Mouse (Mus musculus): ENCODE results near the gene Gclc. TPM values are rescaled to one million over a fixed set of nuclear protein-coding genes. Genes with fewer than 3 reads are reported as not detected.

Gclc gene
- polyA plus RNA-seq, 1 experiment from 2014 or later, result 12.3 TPM

GRCm38 (mm10) chr9:77751091-77751521, 3.2 kb upstream of the Gclc start:
- Histone ChIP-seq H3K36me3 (ENCODE audit: control insufficient read depth, insufficient read depth, low read length) (no peaks in the 10 kb centered on the region), H3K27me3 (ENCODE audit: control insufficient read depth, insufficient read depth, low read length) (no peaks in the 10 kb centered on the region), H3K4me1 (ENCODE audit: control insufficient read depth, insufficient read depth, low read length) (no peaks in the 10 kb centered on the region; the same call in 1 of the 2 replicates), H3K9ac (ENCODE audit: low read depth, low read length) (peak overlapping the region; percentile 78), H3K9me3 (replicated peaks; ENCODE audit: control insufficient read depth, low read length) (no peaks in the 10 kb centered on the region), H3K4me2 (peak overlapping the region; percentile 70), H3K4me3 (ENCODE audit: low read depth, low read length) (peak overlapping the region; percentile 66), H3K27ac (ENCODE audit: low read depth, low read length) (peak overlapping the region; percentile 86)
- no peak; the same call in 1 of the 2 replicates for ATAC-seq (replicated peaks; ENCODE audit: insufficient number of reproducible peaks, low FRiP score, low TSS enrichment)
- under 1% methylated on average over 12 of the region's 12 CpGs for WGBS (ENCODE audit: insufficient replicate concordance)

- under 1% methylated on average over 49 of the region's 57 CpGs for WGBS (ENCODE audit: insufficient replicate concordance)
- Histone ChIP-seq H3K27ac (ENCODE audit: low read depth, low read length) (peak overlapping the region; percentile 88), H3K4me3 (ENCODE audit: low read depth, low read length) (peak overlapping the region; percentile 83), H3K27me3 (ENCODE audit: control insufficient read depth, insufficient read depth, low read length) (no peaks in the 10 kb centered on the region), H3K9me3 (replicated peaks; ENCODE audit: control insufficient read depth, low read length) (no peaks in the 10 kb centered on the region), H3K9ac (ENCODE audit: low read depth, low read length) (peak overlapping the region; percentile 80), H3K4me1 (ENCODE audit: control insufficient read depth, insufficient read depth, low read length) (peaks cover 3% of the 10 kb centered on the region; the same call in 1 of the 2 replicates), H3K4me2 (peak overlapping the region; percentile 82), H3K36me3 (ENCODE audit: control insufficient read depth, insufficient read depth, low read length) (no peaks in the 10 kb centered on the region)
- peak; percentile 77 for ATAC-seq (replicated peaks; ENCODE audit: insufficient number of reproducible peaks, low FRiP score, low TSS enrichment)
Measured at GRCm38 (mm10) chr9:77754728-77755402, 530 bp downstream of the Gclc start.

GRCm38 (mm10) chr9:77755403-77755784, 1.1 kb downstream of the Gclc start:
- WGBS (ENCODE audit: insufficient replicate concordance), result 21% methylated on average over 9 of the region's 9 CpGs

GRCm38 (mm10) chr9:77756076-77756475, 1.7 kb downstream of the Gclc start:
- ATAC-seq (replicated peaks; ENCODE audit: insufficient number of reproducible peaks, low FRiP score, low TSS enrichment), result no peak
- 25% methylated on average over 9 of the region's 9 CpGs for WGBS (ENCODE audit: insufficient replicate concordance)
- no peaks in the 10 kb centered on the region for H3K9me3 ChIP-seq (replicated peaks; ENCODE audit: control insufficient read depth, low read length)
- H3K4me3 ChIP-seq (ENCODE audit: low read depth, low read length), result peak overlapping the region; percentile 83
- H3K4me1 ChIP-seq (ENCODE audit: control insufficient read depth, insufficient read depth, low read length), result peaks cover 3% of the 10 kb centered on the region; the same call in 1 of the 2 replicates
- peak overlapping the region; percentile 82 for H3K4me2 ChIP-seq
- H3K27ac ChIP-seq (ENCODE audit: low read depth, low read length), result no peak overlapping the region
- H3K27me3 ChIP-seq (ENCODE audit: control insufficient read depth, insufficient read depth, low read length), result no peaks in the 10 kb centered on the region
- H3K9ac ChIP-seq (ENCODE audit: low read depth, low read length), result no peak overlapping the region
- H3K36me3 ChIP-seq (ENCODE audit: control insufficient read depth, insufficient read depth, low read length), result no peaks in the 10 kb centered on the region

More at GRCm38 (mm10) chr9:77755403-77755784, 1.1 kb downstream of the Gclc start:
- peaks cover 3% of the 10 kb centered on the region; the same call in 1 of the 2 replicates for H3K4me1 ChIP-seq (ENCODE audit: control insufficient read depth, insufficient read depth, low read length)
- peak overlapping the region; percentile 88; the same call in 1 of the 2 replicates for H3K27ac ChIP-seq (ENCODE audit: low read depth, low read length)
- peak overlapping the region; percentile 80 for H3K9ac ChIP-seq (ENCODE audit: low read depth, low read length)
- H3K36me3 ChIP-seq (ENCODE audit: control insufficient read depth, insufficient read depth, low read length), result no peaks in the 10 kb centered on the region
- H3K9me3 ChIP-seq (replicated peaks; ENCODE audit: control insufficient read depth, low read length), result no peaks in the 10 kb centered on the region
- H3K4me3 ChIP-seq (ENCODE audit: low read depth, low read length), result peak overlapping the region; percentile 83
- no peak for ATAC-seq (replicated peaks; ENCODE audit: insufficient number of reproducible peaks, low FRiP score, low TSS enrichment)
- peak overlapping the region; percentile 82 for H3K4me2 ChIP-seq
- H3K27me3 ChIP-seq (ENCODE audit: control insufficient read depth, insufficient read depth, low read length), result no peaks in the 10 kb centered on the region

- Histone ChIP-seq H3K4me1 (ENCODE audit: control insufficient read depth, insufficient read depth, low read length) (peaks cover 3% of the 10 kb centered on the region; the same call in 1 of the 2 replicates), H3K36me3 (ENCODE audit: control insufficient read depth, insufficient read depth, low read length) (no peaks in the 10 kb centered on the region), H3K9me3 (replicated peaks; ENCODE audit: control insufficient read depth, low read length) (no peaks in the 10 kb centered on the region), H3K9ac (ENCODE audit: low read depth, low read length) (no peak overlapping the region), H3K27me3 (ENCODE audit: control insufficient read depth, insufficient read depth, low read length) (no peaks in the 10 kb centered on the region), H3K27ac (ENCODE audit: low read depth, low read length) (no peak overlapping the region), H3K4me3 (ENCODE audit: low read depth, low read length) (no peak overlapping the region), H3K4me2 (no peak overlapping the region; the same call in 1 of the 2 replicates)
- no peak; the same call in 1 of the 2 replicates for ATAC-seq (replicated peaks; ENCODE audit: insufficient number of reproducible peaks, low FRiP score, low TSS enrichment)
- WGBS (ENCODE audit: insufficient replicate concordance), result 60% methylated on average over 1 of the region's 1 CpGs
Measured at GRCm38 (mm10) chr9:77757331-77757730, 3.0 kb downstream of the Gclc start.

- no peak for ATAC-seq (replicated peaks; ENCODE audit: insufficient number of reproducible peaks, low FRiP score, low TSS enrichment)
- H3K4me3 ChIP-seq (ENCODE audit: low read depth, low read length), result no peak overlapping the region
- no peak overlapping the region for H3K9ac ChIP-seq (ENCODE audit: low read depth, low read length)
- peaks cover 3% of the 10 kb centered on the region; the same call in 1 of the 2 replicates for H3K4me1 ChIP-seq (ENCODE audit: control insufficient read depth, insufficient read depth, low read length)
- no peaks in the 10 kb centered on the region for H3K36me3 ChIP-seq (ENCODE audit: control insufficient read depth, insufficient read depth, low read length)
- no peak overlapping the region for H3K27ac ChIP-seq (ENCODE audit: low read depth, low read length)
- 70% methylated on average over 8 of the region's 8 CpGs for WGBS (ENCODE audit: insufficient replicate concordance)
- H3K27me3 ChIP-seq (ENCODE audit: control insufficient read depth, insufficient read depth, low read length), result no peaks in the 10 kb centered on the region
- H3K4me2 ChIP-seq, result no peak overlapping the region
- no peaks in the 10 kb centered on the region for H3K9me3 ChIP-seq (replicated peaks; ENCODE audit: control insufficient read depth, low read length)
Measured at GRCm38 (mm10) chr9:77758481-77758880, 4.1 kb downstream of the Gclc start.

GRCm38 (mm10) chr9:77759111-77759510, 4.8 kb downstream of the Gclc start:
- H3K4me3 ChIP-seq (ENCODE audit: low read depth, low read length), result no peak overlapping the region
- H3K27me3 ChIP-seq (ENCODE audit: control insufficient read depth, insufficient read depth, low read length), result no peaks in the 10 kb centered on the region
- no peaks in the 10 kb centered on the region for H3K9me3 ChIP-seq (replicated peaks; ENCODE audit: control insufficient read depth, low read length)
- no peak overlapping the region for H3K4me2 ChIP-seq
- whole genome bisulfite sequencing (ENCODE audit: insufficient replicate concordance), result 77% methylated on average over 6 of the region's 6 CpGs
- H3K36me3 ChIP-seq (ENCODE audit: control insufficient read depth, insufficient read depth, low read length), result no peaks in the 10 kb centered on the region
- H3K9ac ChIP-seq (ENCODE audit: low read depth, low read length), result no peak overlapping the region
- H3K4me1 ChIP-seq (ENCODE audit: control insufficient read depth, insufficient read depth, low read length), result peaks cover 3% of the 10 kb centered on the region; the same call in 1 of the 2 replicates
- H3K27ac ChIP-seq (ENCODE audit: low read depth, low read length), result no peak overlapping the region
- no peak for ATAC-seq (replicated peaks; ENCODE audit: insufficient number of reproducible peaks, low FRiP score, low TSS enrichment)

GRCm38 (mm10) chr9:77759756-77760155, 5.4 kb downstream of the Gclc start:
- ATAC-seq (replicated peaks; ENCODE audit: insufficient number of reproducible peaks, low FRiP score, low TSS enrichment), result no peak
- Histone ChIP-seq H3K36me3 (ENCODE audit: control insufficient read depth, insufficient read depth, low read length) (no peaks in the 10 kb centered on the region), H3K27me3 (ENCODE audit: control insufficient read depth, insufficient read depth, low read length) (no peaks in the 10 kb centered on the region), H3K4me1 (ENCODE audit: control insufficient read depth, insufficient read depth, low read length) (peaks cover 3% of the 10 kb centered on the region; the same call in 1 of the 2 replicates), H3K9me3 (replicated peaks; ENCODE audit: control insufficient read depth, low read length) (no peaks in the 10 kb centered on the region), H3K9ac (ENCODE audit: low read depth, low read length) (no peak overlapping the region), H3K27ac (ENCODE audit: low read depth, low read length) (no peak overlapping the region), H3K4me3 (ENCODE audit: low read depth, low read length) (no peak overlapping the region), H3K4me2 (no peak overlapping the region)
- 89% methylated on average over 6 of the region's 6 CpGs for WGBS (ENCODE audit: insufficient replicate concordance)
